In the genomic region with DNA sequence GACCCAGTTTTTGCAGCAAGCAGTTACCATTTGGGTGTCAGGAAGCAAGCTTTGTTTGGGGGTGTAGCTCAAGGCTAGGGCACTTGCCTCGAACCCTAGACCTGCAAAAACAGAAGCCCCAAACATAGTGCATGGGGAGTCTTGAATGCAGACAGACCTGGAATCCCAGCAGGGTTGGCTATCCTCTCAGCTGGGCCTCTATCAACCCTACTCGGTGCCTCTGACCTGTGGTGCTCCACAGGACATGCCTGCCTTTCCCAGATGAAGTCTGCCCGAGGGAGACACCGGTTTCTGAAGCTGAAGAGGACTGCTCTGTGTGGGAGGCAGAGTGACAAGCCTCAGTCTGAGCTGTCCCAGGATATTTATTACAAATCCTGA, we compare ENCODE assay signal across 9 mouse cellular contexts.
DNase-seq lines count a peak whose midpoint lies in the region; ATAC-seq and TF ChIP-seq lines count a peak whose summit lies in the region.
"Had no signal": no experiment of that assay in that cellular context is flagged by ENCODE, and none has a peak within 500 bp of the region (broad histone marks: within the 10 kb centered on the region; RNA-seq: fewer than 3 reads in every experiment).

No protein-coding gene starts in this region.

- ATAC-seq in embryonic facial prominence, embryonic 14.5 days (ENCODE audit: low read depth): 0 out of 2 replicates have a peak, but pooled peaks have one; percentile 2
- ATAC-seq in intestine, embryonic 15.5 days: 0 out of 2 replicates have a peak, but pooled peaks have one; percentile 7
- no peak for ATAC-seq in neural tube, embryonic 12.5 days (ENCODE audit: low FRiP score, low read depth)

- H3K4me1 ChIP-seq in embryonic facial prominence, embryonic 14.5 days (ENCODE audit: control insufficient read depth, insufficient read depth, low read length): peaks cover 28% of the 10 kb centered on the region
- peaks cover 48% of the 10 kb centered on the region for H3K4me1 ChIP-seq in intestine, embryonic 15.5 days (replicated peaks)
- peaks cover 47% of the 10 kb centered on the region for H3K4me1 ChIP-seq in neural tube, embryonic 12.5 days

- no peak overlapping the region for H3K4me3 ChIP-seq in layer of hippocampus, adult 2 months
- no peak overlapping the region for H3K4me3 ChIP-seq in embryonic facial prominence, embryonic 14.5 days (ENCODE audit: low read depth, low read length)
- no peak overlapping the region for H3K4me3 ChIP-seq in intestine, embryonic 15.5 days (replicated peaks)
- H3K4me3 ChIP-seq in neural tube, embryonic 12.5 days: no peak overlapping the region

- no peaks in the 10 kb centered on the region for H3K9me3 ChIP-seq in embryonic facial prominence, embryonic 14.5 days (ENCODE audit: control insufficient read depth, low read length)
- H3K9me3 ChIP-seq in intestine, embryonic 15.5 days: no peaks in the 10 kb centered on the region
- H3K9me3 ChIP-seq in neural tube, embryonic 12.5 days: no peaks in the 10 kb centered on the region

- H3K36me3 ChIP-seq in embryonic facial prominence, embryonic 14.5 days (ENCODE audit: control insufficient read depth, insufficient read depth, low read length): no peaks in the 10 kb centered on the region
- H3K36me3 ChIP-seq in intestine, embryonic 15.5 days: no peaks in the 10 kb centered on the region
- H3K36me3 ChIP-seq in neural tube, embryonic 12.5 days: no peaks in the 10 kb centered on the region

- H3K27me3 ChIP-seq in embryonic facial prominence, embryonic 14.5 days (replicated peaks; ENCODE audit: control insufficient read depth, insufficient read depth, low read length): no peaks in the 10 kb centered on the region
- no peaks in the 10 kb centered on the region for H3K27me3 ChIP-seq in intestine, embryonic 15.5 days (replicated peaks)
- no peaks in the 10 kb centered on the region for H3K27me3 ChIP-seq in neural tube, embryonic 12.5 days (replicated peaks)

- no peak for DNase-seq in layer of hippocampus, adult 2 months (ENCODE audit: low spot score in 2 of 2)
- DNase-seq in layer of hippocampus, postnatal 14 days (ENCODE audit: low spot score in 2 of 2): no peak
- no peak for DNase-seq in embryonic facial prominence, embryonic 14.5 days (ENCODE audit: low spot score)
- DNase-seq in spleen, adult 18-20 months: no peak
- DNase-seq in c-Kit-positive CD71-positive TER-119-positive erythroid progenitor cells, embryonic 14.5 days (ENCODE audit: low spot score): no peak
- no peak for DNase-seq in right cerebral cortex, postnatal 25 days
- DNase-seq: right cerebral cortex, postnatal 4 days had no signal

- H3K27ac ChIP-seq in layer of hippocampus, adult 2 months: peak overlapping the region; percentile 57; the same call in 1 of the 2 replicates
- H3K27ac ChIP-seq in embryonic facial prominence, embryonic 14.5 days (replicated peaks; ENCODE audit: low read depth, low read length): peak overlapping the region; percentile 88
- H3K27ac ChIP-seq in intestine, embryonic 15.5 days: peak overlapping the region; percentile 94
- H3K27ac ChIP-seq in neural tube, embryonic 12.5 days: peak overlapping the region; percentile 69

- 21% methylated on average over 4 of the region's 4 CpGs for WGBS in embryonic facial prominence, embryonic 14.5 days
- 32% methylated on average over 4 of the region's 4 CpGs for WGBS in intestine, embryonic 15.5 days
- 25% methylated on average over 4 of the region's 4 CpGs for WGBS in neural tube, embryonic 12.5 days

- peak overlapping the region; percentile 58; the same call in 1 of the 2 replicates for H3K9ac ChIP-seq in embryonic facial prominence, embryonic 14.5 days (ENCODE audit: low read depth, low read length)
- H3K9ac ChIP-seq in intestine, embryonic 15.5 days: no peak overlapping the region
- no peak overlapping the region for H3K9ac ChIP-seq in neural tube, embryonic 12.5 days

- TF ChIP-seq CTCF in layer of hippocampus, adult 2 months (conservative IDR thresholded peaks at IDR 0.05): no peak

- peak overlapping the region; percentile 57 for H3K4me2 ChIP-seq in embryonic facial prominence, embryonic 14.5 days (ENCODE audit: low read depth, low read length)
- H3K4me2 ChIP-seq in intestine, embryonic 15.5 days (replicated peaks): no peak overlapping the region
- no peak overlapping the region for H3K4me2 ChIP-seq in neural tube, embryonic 12.5 days (replicated peaks)
